Mouse (Mus musculus) CH12.LX (cell line): ENCODE measurements around the gene Clp1. TPM values are rescaled to one million over a fixed set of nuclear protein-coding genes. Genes with fewer than 3 reads are reported as not detected.

Source experiments
- DNase-seq: peaks from one replicate; pipeline ENCODE4 v3.0.0-alpha.2; 2013; ENCODE audit errors: extremely low read depth
- H3K27ac ChIP-seq: 2 replicates; pipeline ENCODE4 v1.5.1; 2012; ENCODE audit warnings: low read depth, mild to moderate bottlenecking, control low read depth, moderate library complexity; ENCODE audit not compliant: insufficient read depth
- H3K27me3 ChIP-seq: replicated peaks from 2 replicates; pipeline ENCODE3; 2012; ENCODE audit warnings: inconsistent platforms
- H3K36me3 ChIP-seq, 2 experiments: replicated peaks in 1 of 2; 2 replicates each; pipeline versions ENCODE3 to v1.6.1; 2012; ENCODE audit warnings: inconsistent platforms in 1 of 2, low read length in 1 of 2, mild to moderate bottlenecking in 1 of 2, mixed read lengths in 1 of 2, moderate library complexity in 1 of 2; ENCODE audit not compliant: control insufficient read depth in 1 of 2, insufficient read depth in 1 of 2
- H3K4me1 ChIP-seq, 2 experiments: 2 replicates each; pipeline ENCODE4 v1.6.1; 2012; ENCODE audit warnings: inconsistent platforms in 1 of 2, moderate library complexity in 1 of 2; ENCODE audit not compliant: insufficient read depth in 2 of 2, control insufficient read depth in 1 of 2
- H3K4me2 ChIP-seq: 2 replicates; pipeline ENCODE4 v1.6.1; 2012; ENCODE audit warnings: low read depth, mild to moderate bottlenecking, control low read depth; ENCODE audit not compliant: poor library complexity, insufficient read depth, severe bottlenecking
- H3K4me3 ChIP-seq, 3 experiments: fragments of 150-350 bp in 1 of 3; sonication (generic) in 1 of 3; replicated peaks in 1 of 3; 2 replicates each; pipeline versions ENCODE3 to v1.5.1; 2011 to 2012; ENCODE audit warnings: low read depth in 2 of 3, low read length in 2 of 3, mild to moderate bottlenecking in 2 of 3, moderate library complexity in 2 of 3, control low read depth in 1 of 3, improper control_type of control experiment in 1 of 3, inconsistent platforms in 1 of 3, mixed read lengths in 1 of 3; ENCODE audit not compliant: poor library complexity in 1 of 3
- H3K79me2 ChIP-seq: replicated peaks from 2 replicates; pipeline ENCODE4 v1.6.1; 2012; ENCODE audit warnings: mild to moderate bottlenecking, moderate library complexity; ENCODE audit not compliant: control insufficient read depth, poor library complexity, insufficient read depth, severe bottlenecking; ENCODE audit errors: extremely low read depth
- H3K9ac ChIP-seq: 2 replicates; pipeline ENCODE4 v1.6.1; 2012; ENCODE audit warnings: low read depth, mild to moderate bottlenecking, control low read depth, moderate library complexity; ENCODE audit not compliant: insufficient read depth
- H3K9me3 ChIP-seq: replicated peaks from 2 replicates; pipeline ENCODE3; 2012; ENCODE audit warnings: low read length, inconsistent platforms, mixed read lengths
- BHLHE40 ChIP-seq: IDR thresholded peaks from 2 replicates; pipeline ENCODE4 v1.6.1; 2011; ENCODE audit warnings: mild to moderate bottlenecking, low read depth, low read length, improper control_type of control experiment
- CHD1 ChIP-seq: IDR thresholded peaks from 2 replicates; pipeline ENCODE4 v1.6.1; 2012; ENCODE audit warnings: low read depth, low read length, improper control_type of control experiment, inconsistent platforms
- CHD2 ChIP-seq: IDR thresholded peaks from 2 replicates; pipeline ENCODE4 v1.6.1; 2011; ENCODE audit warnings: low read length, improper control_type of control experiment
- CTCF ChIP-seq, 2 experiments: IDR thresholded peaks in 1 of 2; conservative IDR thresholded peaks in 1 of 2; 2 replicates each; pipeline ENCODE4 v1.5.1; 2011 to 2012; ENCODE audit warnings: low read depth in 2 of 2, low read length in 2 of 2, improper control_type of control experiment in 1 of 2, inconsistent platforms in 1 of 2, mild to moderate bottlenecking in 1 of 2, moderate library complexity in 1 of 2
- E2F4 ChIP-seq: IDR thresholded peaks from 2 replicates; pipeline ENCODE4 v1.6.1; 2011; ENCODE audit warnings: low read depth, low read length, improper control_type of control experiment; ENCODE audit not compliant: insufficient replicate concordance
- ELF1 ChIP-seq: IDR thresholded peaks from 2 replicates; pipeline ENCODE4 v1.6.1; 2014; ENCODE audit warnings: low read depth, mild to moderate bottlenecking, inconsistent platforms, low read length, improper control_type of control experiment
- ETS1 ChIP-seq: conservative IDR thresholded peaks from 2 replicates; pipeline ENCODE4 v1.6.1; 2012; ENCODE audit warnings: low read depth, mild to moderate bottlenecking, inconsistent platforms, low read length, improper control_type of control experiment, moderate library complexity
- GABPA ChIP-seq: IDR thresholded peaks from 2 replicates; pipeline ENCODE4 v1.6.1; 2012; ENCODE audit warnings: low read depth, low read length, improper control_type of control experiment, inconsistent platforms; ENCODE audit not compliant: insufficient replicate concordance
- HCFC1 ChIP-seq: IDR thresholded peaks from 2 replicates; pipeline ENCODE4 v1.6.1; 2012; ENCODE audit warnings: low read depth, mild to moderate bottlenecking, inconsistent platforms, low read length, improper control_type of control experiment
- IRF4 ChIP-seq: IDR thresholded peaks from 2 replicates; pipeline ENCODE4 v1.6.1; 2014; ENCODE audit warnings: low read depth, mild to moderate bottlenecking, inconsistent platforms, low read length, improper control_type of control experiment
- JUN ChIP-seq: IDR thresholded peaks from 2 replicates; pipeline ENCODE4 v1.6.1; 2011; ENCODE audit warnings: low read depth, mild to moderate bottlenecking, low read length, improper control_type of control experiment, moderate library complexity; ENCODE audit not compliant: insufficient read depth
- KAT2A ChIP-seq: IDR thresholded peaks from 2 replicates; pipeline ENCODE4 v1.6.1; 2012; ENCODE audit warnings: low read length, improper control_type of control experiment, inconsistent platforms; ENCODE audit not compliant: insufficient replicate concordance
- MAX ChIP-seq: IDR thresholded peaks from 2 replicates; pipeline ENCODE4 v1.6.1; 2011; ENCODE audit warnings: low read length, improper control_type of control experiment
- MAZ ChIP-seq: IDR thresholded peaks from 2 replicates; pipeline ENCODE4 v1.6.1; 2012; ENCODE audit warnings: low read depth, mild to moderate bottlenecking, inconsistent platforms, low read length, improper control_type of control experiment, moderate library complexity
- MEF2A ChIP-seq: IDR thresholded peaks from 2 replicates; pipeline ENCODE4 v1.6.1; 2014; ENCODE audit warnings: low read depth, mild to moderate bottlenecking, inconsistent platforms, low read length, improper control_type of control experiment, borderline replicate concordance
- MXI1 ChIP-seq: IDR thresholded peaks from 2 replicates; pipeline ENCODE4 v1.6.1; 2011; ENCODE audit warnings: mild to moderate bottlenecking, low read depth, low read length, improper control_type of control experiment
- MYC ChIP-seq: IDR thresholded peaks from 2 replicates; pipeline ENCODE4 v1.6.1; 2011; ENCODE audit warnings: low read depth, mild to moderate bottlenecking, improper control_type of control experiment, low read length
- NELFE ChIP-seq: IDR thresholded peaks from 2 replicates; pipeline ENCODE4 v1.6.1; 2011; ENCODE audit warnings: low read depth, low read length, improper control_type of control experiment
- NRF1 ChIP-seq: IDR thresholded peaks from 2 replicates; pipeline ENCODE4 v1.6.1; 2014; ENCODE audit warnings: low read depth, mild to moderate bottlenecking, inconsistent platforms, low read length, improper control_type of control experiment, moderate library complexity
- POLR2A ChIP-seq: IDR thresholded peaks from 2 replicates; pipeline ENCODE4 v1.6.1; 2011; ENCODE audit warnings: low read depth, mild to moderate bottlenecking, improper control_type of control experiment, low read length
- POLR2AphosphoS2 ChIP-seq: IDR thresholded peaks from 2 replicates; pipeline ENCODE4 v1.6.1; 2011; ENCODE audit warnings: low read depth, low read length, improper control_type of control experiment
- RAD21 ChIP-seq: IDR thresholded peaks from 2 replicates; pipeline ENCODE4 v1.6.1; 2011; ENCODE audit warnings: low read depth, mild to moderate bottlenecking, low read length, improper control_type of control experiment, moderate library complexity
- RCOR1 ChIP-seq: conservative IDR thresholded peaks from 2 replicates; pipeline ENCODE4 v1.6.1; 2012; ENCODE audit warnings: low read depth, mild to moderate bottlenecking, inconsistent platforms, low read length, improper control_type of control experiment
- SIN3A ChIP-seq: IDR thresholded peaks from 2 replicates; pipeline ENCODE4 v1.6.1; 2012; ENCODE audit warnings: low read length, improper control_type of control experiment, inconsistent platforms
- SMC3 ChIP-seq: IDR thresholded peaks from 2 replicates; pipeline ENCODE4 v1.6.1; 2011; ENCODE audit warnings: low read depth, low read length, improper control_type of control experiment
- TBP ChIP-seq: conservative IDR thresholded peaks from 2 replicates; pipeline ENCODE4 v1.6.1; 2011; ENCODE audit warnings: low read depth, low read length, improper control_type of control experiment
- TCF12 ChIP-seq: IDR thresholded peaks from 2 replicates; pipeline ENCODE4 v1.6.1; 2014; ENCODE audit warnings: low read depth, mild to moderate bottlenecking, inconsistent platforms, low read length, improper control_type of control experiment
- UBTF ChIP-seq: IDR thresholded peaks from 2 replicates; pipeline ENCODE4 v1.6.1; 2012; ENCODE audit warnings: low read depth, mild to moderate bottlenecking, inconsistent platforms, low read length, improper control_type of control experiment, moderate library complexity
- USF1 ChIP-seq: IDR thresholded peaks from 2 replicates; pipeline ENCODE4 v1.6.1; 2014; ENCODE audit warnings: low read depth, mild to moderate bottlenecking, inconsistent platforms, low read length, improper control_type of control experiment
- USF2 ChIP-seq: conservative IDR thresholded peaks from 2 replicates; pipeline ENCODE4 v1.6.1; 2011; ENCODE audit warnings: low read depth, low read length, improper control_type of control experiment
- ZC3H11A ChIP-seq: IDR thresholded peaks from 2 replicates; pipeline ENCODE4 v1.6.1; 2012; ENCODE audit warnings: low read depth, mild to moderate bottlenecking, inconsistent platforms, low read length, improper control_type of control experiment
- ZKSCAN1 ChIP-seq: IDR thresholded peaks from 2 replicates; pipeline ENCODE4 v1.6.1; 2012; ENCODE audit warnings: low read depth, inconsistent platforms, low read length, improper control_type of control experiment, borderline replicate concordance
- ZMIZ1 ChIP-seq: IDR thresholded peaks from 2 replicates; pipeline ENCODE4 v1.6.1; 2012; ENCODE audit warnings: low read depth, mild to moderate bottlenecking, inconsistent platforms, low read length, improper control_type of control experiment
- ZNF384 ChIP-seq: IDR thresholded peaks from 2 replicates; pipeline ENCODE4 v1.6.1; 2012; ENCODE audit warnings: low read depth, low read length, improper control_type of control experiment, inconsistent platforms
- dilution Hi-C: fragments of 300-500 bp; cut with MboI; formaldehyde crosslinking; loops from 2 replicates; pipeline ENCODE4 v1.14.3; 2020; ENCODE audit warnings: low sequenced_read_pairs; ENCODE audit not compliant: extremely low pct_unique_long_range_greater_than_20kb, extremely low pct_ligation_motif_present
- in situ Hi-C: fragments of 300-500 bp; cut with MboI; formaldehyde crosslinking; loops from 3 replicates; pipeline ENCODE4 v1.14.3; 2019; ENCODE audit warnings: low sequenced_read_pairs, low pct_ligation_motif_present, low pct_unique_long_range_greater_than_20kb, mixed read lengths
- polyA plus RNA-seq: library from polyadenylated mRNA; unstranded; fragments of >175 nt; gene quantifications from 2 replicates; pipeline ENCODE4 v1.2.1, GENCODE M21; 2012; ENCODE audit warnings: low read depth; ENCODE audit not compliant: insufficient read length
- total RNA-seq, 2 experiments: library from RNA; depleted of rRNA; stranded (reverse); fragments of 300-350 nt in 1 of 2; fragments of >200 nt in 1 of 2; gene quantifications; 2 replicates each; pipeline ENCODE4 v1.2.3; 2012 to 2014

Gene Clp1
- 32.0 and 42.1 TPM in 2 replicates for total RNA-seq (2012; rRNA removed)
- total RNA-seq (2014; rRNA removed) = 65.2 and 67.1 TPM in 2 replicates
- polyA plus RNA-seq = 37.0 and 46.5 TPM in 2 replicates

- peak; percentile 99 for DNase-seq
- peak within 1 kb of the TSS; percentile 97 for H3K27ac ChIP-seq
- peak within 1 kb of the TSS; percentile 69 to 93 (median 76) for H3K4me3 ChIP-seq
- no peaks in the 10 kb centered on the region for H3K9me3 ChIP-seq
- peaks cover 30% of the 10 kb centered on the region for H3K79me2 ChIP-seq
- peak within 1 kb of the TSS; percentile 98 for H3K9ac ChIP-seq
- in situ Hi-C loops = no loop called here
- H3K4me2 ChIP-seq = peak within 1 kb of the TSS; percentile 95
- H3K4me1 ChIP-seq = peaks cover 8 to 33% of the 10 kb centered on the region in 2 experiments
- H3K27me3 ChIP-seq = no peaks in the 10 kb centered on the region
- H3K36me3 ChIP-seq = peaks cover 16 to 31% of the 10 kb centered on the region in 2 experiments
- dilution Hi-C loops = no loop called here
- TF ChIP-seq CTCF (conservative IDR thresholded peaks at IDR 0.05 in 1 of 2, IDR thresholded peaks at IDR 0.05 in 1 of 2; ENCODE audit: low read depth in 2 of 2, low read length in 2 of 2) (no peak), ZNF384 (peak; percentile 48), E2F4 (peak; percentile 82; the same call in 1 of the 2 replicates), ZC3H11A (no peak), MYC (peak; percentile 73; the same call in 1 of the 2 replicates), CHD1 (0 out of 2 replicates have a peak, but pooled peaks have one; percentile 35), SMC3 (no peak), MEF2A (0 out of 2 replicates have a peak, but pooled peaks have one; percentile 63), USF2 (no peak), JUN (peak; percentile 14; the same call in 1 of the 2 replicates), POLR2AphosphoS2 (peak; percentile 90), ZKSCAN1 (no peak), USF1 (0 out of 2 replicates have a peak, but pooled peaks have one; percentile 10), ETS1 (peak; percentile 41; the same call in 1 of the 2 replicates), RCOR1 (no peak), GABPA (peak; percentile 78; the same call in 1 of the 2 replicates), POLR2A (peak; percentile 98), BHLHE40 (peak; percentile 59), TBP (peak; percentile 89), ZMIZ1 (peak; percentile 85), MAZ (peak; percentile 64; the same call in 1 of the 2 replicates), SIN3A (peak; percentile 95), NRF1 (peak; percentile 84), RAD21 (no peak), IRF4 (peak; percentile 68), HCFC1 (peak; percentile 100), ELF1 (peak; percentile 99), KAT2A (peak; percentile 99), CHD2 (peak; percentile 82), MXI1 (peak; percentile 71), NELFE (peak; percentile 92), MAX (0 out of 2 replicates have a peak, but pooled peaks have one; percentile 68), UBTF (no peak), TCF12 (peak; percentile 84)
- TF ChIP-seq, all 38 proteins: peak for 26
Observed at GRCm38 (mm10) chr2:84727172-84727858, at the start of gene Clp1. Gene Clp1, minus strand, starts transcription at chr2:84727350.
